In genomic region chr2:93180077-93180844, GRCm38 (mm10) we compare ENCODE assay signal across 9 mouse cellular contexts. TPM values are rescaled to one million over a fixed set of nuclear protein-coding genes. Genes with fewer than 3 reads are reported as not detected.
DNase-seq lines count a peak whose midpoint lies in the region; ATAC-seq lines count a peak whose summit lies in the region.
"Had no signal": no experiment of that assay in that cellular context is flagged by ENCODE, and none has a peak within 500 bp of the region (broad histone marks: within the 10 kb centered on the region; RNA-seq: fewer than 3 reads in every experiment).

No protein-coding gene starts in this region.

- peaks cover 100% of the 10 kb centered on the region for H3K27me3 ChIP-seq in embryonic facial prominence, embryonic 10.5 days (replicated peaks; ENCODE audit: low read depth, poor library complexity, severe bottlenecking)
- H3K27me3 ChIP-seq in hindbrain, embryonic 12.5 days: peaks cover 25% of the 10 kb centered on the region
- peaks cover 94% of the 10 kb centered on the region for H3K27me3 ChIP-seq in limb, embryonic 12.5 days
- H3K27me3 ChIP-seq in neural tube, embryonic 15.5 days (replicated peaks): 0 out of 2 replicates have a peak, but pooled peaks cover 6% of the 10 kb centered on the region

- peak overlapping the region; percentile 53 for H3K4me3 ChIP-seq in embryonic facial prominence, embryonic 10.5 days
- H3K4me3 ChIP-seq in hindbrain, embryonic 12.5 days: peak overlapping the region; percentile 29
- peak overlapping the region; percentile 34 for H3K4me3 ChIP-seq in limb, embryonic 12.5 days (replicated peaks)
- H3K4me3 ChIP-seq in neural tube, embryonic 15.5 days (replicated peaks): peak overlapping the region; percentile 27

- DNase-seq in embryo, embryonic 11 days: peak; percentile 70
- no peak for DNase-seq in embryo, embryonic 10.5 days (ENCODE audit: low spot score)
- peak; percentile 42 for DNase-seq in CD4-positive, CD25-positive, alpha-beta regulatory T cell, adult 2 months (ENCODE audit: low read depth, low spot score)
- peak; percentile 55 for DNase-seq in embryonic facial prominence, embryonic 10.5 days (ENCODE audit: low spot score)
- no peak for DNase-seq in urinary bladder, postnatal 25 days (ENCODE audit: low spot score)

- H3K9me3 ChIP-seq in embryonic facial prominence, embryonic 10.5 days: no peaks in the 10 kb centered on the region
- H3K9me3 ChIP-seq in hindbrain, embryonic 12.5 days (replicated peaks): no peaks in the 10 kb centered on the region
- H3K9me3 ChIP-seq in limb, embryonic 12.5 days: no peaks in the 10 kb centered on the region
- H3K9me3 ChIP-seq in neural tube, embryonic 15.5 days (replicated peaks): no peaks in the 10 kb centered on the region
- H3K9me3 ChIP-seq: G1E had no signal

- H3K27ac ChIP-seq in embryonic facial prominence, embryonic 10.5 days (replicated peaks): peak overlapping the region; percentile 82
- H3K27ac ChIP-seq in hindbrain, embryonic 12.5 days: peak overlapping the region; percentile 94
- no peak overlapping the region for H3K27ac ChIP-seq in limb, embryonic 12.5 days
- peak overlapping the region; percentile 72 for H3K27ac ChIP-seq in neural tube, embryonic 15.5 days (replicated peaks)

- H3K36me3 ChIP-seq in embryonic facial prominence, embryonic 10.5 days (replicated peaks): no peaks in the 10 kb centered on the region
- H3K36me3 ChIP-seq in hindbrain, embryonic 12.5 days: no peaks in the 10 kb centered on the region
- H3K36me3 ChIP-seq in limb, embryonic 12.5 days: no peaks in the 10 kb centered on the region
- H3K36me3 ChIP-seq in neural tube, embryonic 15.5 days: no peaks in the 10 kb centered on the region
- H3K36me3 ChIP-seq: G1E had no signal

- H3K4me1 ChIP-seq in embryonic facial prominence, embryonic 10.5 days: peaks cover 63% of the 10 kb centered on the region
- H3K4me1 ChIP-seq in hindbrain, embryonic 12.5 days: peaks cover 57% of the 10 kb centered on the region
- peaks cover 39% of the 10 kb centered on the region for H3K4me1 ChIP-seq in limb, embryonic 12.5 days (replicated peaks)
- peaks cover 57% of the 10 kb centered on the region for H3K4me1 ChIP-seq in neural tube, embryonic 15.5 days

- WGBS in embryonic facial prominence, embryonic 10.5 days: under 1% methylated on average over 41 of the region's 41 CpGs
- under 1% methylated on average over 40 of the region's 41 CpGs for WGBS in hindbrain, embryonic 12.5 days
- 2% methylated on average over 41 of the region's 41 CpGs for WGBS in limb, embryonic 12.5 days
- 1% methylated on average over 41 of the region's 41 CpGs for WGBS in neural tube, embryonic 15.5 days

- peak overlapping the region; percentile 48 for H3K9ac ChIP-seq in hindbrain, embryonic 12.5 days
- H3K9ac ChIP-seq in limb, embryonic 12.5 days (replicated peaks): peak overlapping the region; percentile 47; the same call in 1 of the 2 replicates
- peak overlapping the region; percentile 43 for H3K9ac ChIP-seq in neural tube, embryonic 15.5 days (replicated peaks)

- ATAC-seq in hindbrain, embryonic 12.5 days (ENCODE audit: low FRiP score): peak; percentile 44; the same call in 1 of the 2 replicates
- ATAC-seq in limb, embryonic 12.5 days (ENCODE audit: insufficient number of reproducible peaks, insufficient read depth, low FRiP score, low TSS enrichment, low read depth): no peak
- peak; percentile 43 for ATAC-seq in neural tube, embryonic 15.5 days (ENCODE audit: low FRiP score)

- H3K4me2 ChIP-seq in hindbrain, embryonic 12.5 days (replicated peaks): peak overlapping the region; percentile 54
- H3K4me2 ChIP-seq in limb, embryonic 12.5 days: peak overlapping the region; percentile 63
- H3K4me2 ChIP-seq in neural tube, embryonic 15.5 days: peak overlapping the region; percentile 65

RNA-seq across cellular contexts. Expression of gene Trp53i11, which starts 7.1 kb away (rescaled TPM):
- polyA plus RNA-seq in embryonic facial prominence, embryonic 10.5 days (2016; fragmentation: Nextera tagmentation; extraction: Ambion mirVana): 72.5 and 95.2 TPM in 2 replicates
- polyA plus RNA-seq in hindbrain, embryonic 12.5 days (2016; fragmentation: Nextera tagmentation; extraction: Ambion mirVana): 142 and 180 TPM in 2 replicates
- polyA plus RNA-seq in limb, embryonic 12.5 days (2016; fragmentation: Nextera tagmentation; extraction: Ambion mirVana): 16.4 and 22.8 TPM in 2 replicates
- polyA plus RNA-seq in neural tube, embryonic 15.5 days (2015; fragmentation: Nextera tagmentation; extraction: Ambion mirVana): 55.6 and 67.3 TPM in 2 replicates
- polyA plus RNA-seq: G1E had no signal

Comparison
In these comparisons a context has a peak if more than half of its experiments do, and no peak if none do; other contexts are left out.
1. DNase-seq: peak in embryo, embryonic 11 days (single experiment), CD4-positive, CD25-positive, alpha-beta regulatory T cell, adult 2 months (single experiment) and embryonic facial prominence, embryonic 10.5 days (single experiment); none in embryo, embryonic 10.5 days (single experiment) and urinary bladder, postnatal 25 days (single experiment).
2. Peak in every context shown above with its lines, with median percentiles within 50 percentile points of each other: H3K4me3 ChIP-seq, H3K4me2 ChIP-seq and H3K9ac ChIP-seq.